Mouse (Mus musculus) heart, adult 18-20 months (tissue): ENCODE measurements at regions not wholly inside any gene's neighbourhood (a gene's known extent, or its start where the extent isn't known, plus 50 kb on each side); places are given as distances from the start of the nearest gene placed in this dataset.
A peak's percentile ranks its signal among the peaks of the same experiment; 100 is the strongest.

Experiments used
- DNase-seq, 2 experiments: peaks; one replicate each; pipeline ENCODE4 v3.0.0; 2021 to 2022; ENCODE audit warnings: mixed read lengths in 1 of 2

DNA sequence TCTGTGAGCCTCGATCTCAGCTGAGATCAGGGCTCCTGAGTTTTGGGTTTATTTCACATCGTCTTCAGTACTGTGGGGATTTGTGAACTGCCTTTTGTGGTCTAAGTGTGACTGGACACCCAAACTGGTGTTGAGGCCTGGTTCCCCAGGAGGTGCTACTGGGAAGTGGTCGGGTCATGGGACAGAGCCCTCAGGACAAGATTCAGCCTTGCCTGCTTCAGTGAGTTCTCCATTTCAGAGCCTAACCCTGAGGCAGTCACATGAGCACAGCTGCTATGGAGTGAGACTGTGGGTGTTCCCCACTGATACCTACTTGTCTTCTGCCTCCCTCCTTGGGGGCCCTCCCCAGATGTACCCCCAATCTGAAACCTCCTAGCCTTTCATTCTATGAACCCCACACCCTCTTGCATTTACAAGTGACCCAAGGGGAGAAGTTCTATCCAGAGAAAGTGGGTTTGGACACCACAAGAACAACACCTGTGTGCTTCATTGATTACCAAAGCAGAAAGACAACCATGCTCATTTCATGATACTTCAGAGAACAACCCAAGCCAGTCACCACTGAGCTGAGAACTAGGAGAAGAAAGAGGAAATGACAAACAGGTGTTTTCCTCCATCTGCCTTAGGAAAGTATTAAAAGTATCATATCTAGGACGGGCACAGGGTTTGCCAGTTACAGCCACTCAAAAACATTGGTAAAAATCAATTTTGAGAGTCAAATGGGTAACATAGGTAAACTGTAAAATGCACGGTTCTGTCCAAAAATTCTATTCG, 255.8 kb downstream of the Tle3 start:
- no peak for DNase-seq

DNA sequence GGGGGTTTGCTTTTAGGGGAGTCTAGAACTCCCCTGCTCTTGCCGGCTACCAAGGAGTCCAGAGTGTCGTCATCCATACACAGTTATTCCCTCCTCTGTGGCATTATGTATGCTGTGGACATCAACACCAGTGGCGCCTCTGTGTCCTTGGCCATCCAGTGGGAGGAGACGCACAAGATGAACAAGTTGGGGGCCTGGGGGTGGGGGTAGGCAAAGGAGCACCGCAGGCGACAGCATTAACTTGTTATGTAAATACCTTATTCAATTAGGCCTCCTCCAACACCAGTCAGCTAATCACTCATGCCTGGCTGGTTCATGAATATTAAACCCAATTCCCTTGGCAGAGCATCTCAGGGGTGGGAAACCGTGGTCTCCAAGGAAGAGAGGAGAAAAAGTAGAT, 250.8 kb downstream of the Tle3 start:
- no peak for DNase-seq

- DNase-seq = no peak
Observed at GRCm38 (mm10) chr9:61621939-61622338, 249.8 kb downstream of the Tle3 start.

DNA sequence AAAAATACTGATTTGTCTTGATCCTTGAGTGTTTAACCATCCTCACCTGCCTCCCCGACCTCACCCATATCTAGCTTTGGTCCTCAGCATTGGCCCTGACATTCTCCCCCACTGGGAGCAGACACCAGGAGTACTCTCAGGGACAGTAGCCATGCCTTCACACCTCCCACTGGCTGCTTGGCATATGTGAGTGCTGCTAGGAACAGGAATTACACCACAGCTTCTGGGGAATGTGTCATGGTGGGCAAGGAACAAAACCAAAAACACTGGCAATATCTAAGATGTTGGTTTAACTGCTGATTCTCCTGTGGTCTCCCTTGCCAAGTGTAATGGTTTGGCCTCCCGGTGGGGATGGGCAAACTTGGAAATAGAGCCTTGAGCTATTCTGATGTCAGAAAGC, 248.6 kb downstream of the Tle3 start:
- DNase-seq = no peak

DNA sequence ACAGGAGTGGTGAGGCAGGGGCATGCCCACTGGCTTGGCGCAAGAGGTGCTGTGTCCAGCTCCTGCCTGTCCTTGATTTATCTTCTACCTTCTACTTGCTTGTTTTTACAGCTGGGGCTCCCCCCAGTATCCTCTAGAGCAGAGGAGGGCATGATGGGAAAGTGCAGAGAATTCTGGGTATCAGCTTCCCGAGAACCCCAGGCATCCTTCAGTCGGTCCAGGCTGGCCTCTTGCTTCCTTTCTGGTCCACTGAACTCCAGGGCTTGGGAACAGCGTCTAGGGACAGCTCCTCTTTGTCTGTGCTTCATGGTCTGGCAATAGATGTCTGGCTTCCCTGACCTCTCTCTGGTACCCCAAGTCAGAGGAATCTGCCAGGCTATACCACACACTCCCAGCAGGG, 247.9 kb downstream of the Tle3 start:
- DNase-seq = no peak

- peak; percentile 69 to 88 for DNase-seq
Observed at GRCm38 (mm10) chr9:61618510-61619249, 246.5 kb downstream of the Tle3 start.

DNA sequence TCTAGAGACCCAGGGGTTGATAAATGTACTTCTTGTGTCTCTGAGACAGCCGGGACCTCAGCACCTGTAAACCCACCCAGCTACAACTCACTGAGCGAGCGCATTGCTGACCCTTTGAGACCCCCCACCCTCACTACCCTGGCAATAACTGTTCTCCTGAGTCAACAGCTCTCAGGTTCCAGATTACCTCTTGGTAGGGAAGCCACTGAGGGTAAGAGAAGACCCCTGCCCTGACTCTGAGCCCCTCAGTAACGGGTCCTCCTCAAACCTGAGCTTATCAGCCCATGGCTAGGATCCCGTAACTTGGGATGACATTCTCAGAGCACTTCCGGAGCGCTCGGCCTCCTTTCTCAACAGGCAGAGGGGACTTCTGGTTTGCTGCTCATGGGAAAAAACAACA, 245.8 kb downstream of the Tle3 start:
- no peak for DNase-seq

DNA sequence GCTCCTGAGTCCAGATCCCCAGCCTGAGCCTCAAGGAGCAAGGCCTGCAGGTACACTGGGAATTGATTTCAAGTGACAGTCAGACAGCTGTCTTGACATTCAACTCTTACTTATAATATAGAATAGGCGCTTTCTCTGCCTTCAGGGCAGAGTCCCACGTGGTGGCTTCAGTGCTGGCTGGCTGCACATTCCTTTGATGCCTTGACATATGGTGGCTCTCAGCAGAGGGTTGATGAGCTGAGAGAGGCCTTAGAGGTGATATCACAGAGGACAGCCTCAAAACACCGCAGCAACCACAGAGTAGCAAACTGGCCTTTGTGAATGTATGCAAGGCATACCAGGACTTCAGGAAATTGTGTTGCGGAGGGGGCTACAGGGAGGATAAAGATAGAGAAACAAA, 243.4 kb downstream of the Tle3 start:
- no peak for DNase-seq

GRCm38 (mm10) chr9:61607576-61607975, 235.4 kb downstream of the Tle3 start:
- peak in 1 of 2 experiments; percentile 18 for DNase-seq

DNA sequence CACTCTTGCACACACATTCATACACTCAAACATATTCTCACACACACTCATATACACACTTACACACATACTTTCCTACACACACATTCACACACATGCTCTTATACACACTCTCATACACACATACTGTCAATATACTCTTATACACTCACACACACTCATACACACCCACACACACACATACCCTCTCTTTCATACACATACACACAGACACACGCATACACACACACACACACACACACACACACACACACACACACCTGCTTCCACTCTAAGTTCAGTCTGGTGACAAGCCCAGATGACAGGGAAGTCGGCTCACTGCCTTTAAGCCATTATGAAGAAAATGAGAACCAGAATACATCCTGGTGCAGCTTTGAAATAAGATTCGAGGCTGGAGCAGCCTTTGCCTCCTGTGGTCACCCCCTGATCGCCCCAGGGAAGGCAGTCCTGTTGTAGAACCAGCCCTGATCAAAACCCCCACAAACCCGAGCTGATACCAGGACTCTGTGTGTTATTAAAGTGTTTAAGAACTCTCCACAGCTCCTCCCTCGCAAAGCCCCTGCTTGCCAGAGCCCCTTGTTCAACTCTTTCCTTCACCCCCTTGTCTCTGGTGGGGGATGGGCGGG, 230.3 kb downstream of the Tle3 start:
- DNase-seq = no peak

DNA sequence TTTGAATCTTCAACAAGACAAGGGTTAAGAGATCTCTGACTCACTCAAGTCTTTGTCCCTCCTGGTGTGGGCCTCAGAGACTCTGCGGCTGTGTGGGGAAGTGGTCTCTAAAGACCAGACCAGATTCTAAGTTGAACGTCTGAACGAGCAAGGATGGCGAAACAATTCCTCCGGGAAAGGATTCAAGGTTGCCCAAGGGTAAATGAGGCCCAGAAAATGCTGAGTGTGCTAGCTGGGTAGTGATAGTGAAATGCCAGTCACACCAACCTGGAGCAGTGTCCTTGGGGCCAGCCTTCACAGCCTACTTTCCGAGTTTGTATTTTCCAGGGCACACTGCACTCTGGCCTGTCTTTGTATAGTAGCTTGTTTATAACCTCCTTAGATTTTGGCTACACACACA, 229.7 kb downstream of the Tle3 start:
- no peak for DNase-seq

DNA sequence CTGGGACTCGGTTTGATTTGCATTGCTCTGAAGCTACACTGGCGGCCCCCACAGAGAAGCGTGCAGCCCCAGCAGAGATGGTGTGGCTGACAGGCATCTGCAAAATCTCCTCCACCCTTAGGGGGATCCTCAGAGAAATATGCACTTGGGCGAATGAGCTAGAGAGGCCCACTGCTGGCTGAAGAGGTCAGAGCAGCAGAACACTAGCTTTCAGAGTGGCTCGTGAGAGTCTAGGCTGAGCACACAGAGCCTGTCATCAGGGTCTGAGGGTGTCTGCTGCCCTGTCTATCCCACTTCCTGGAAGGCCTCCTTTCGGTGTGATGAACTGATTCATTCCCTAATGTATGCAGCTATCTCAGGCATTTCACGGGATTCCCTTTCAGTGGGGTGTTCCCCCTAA, 225.1 kb downstream of the Tle3 start:
- DNase-seq = no peak

GRCm38 (mm10) chr9:61596410-61597108, 224.4 kb downstream of the Tle3 start:
- peak in 1 of 2 experiments; percentile 22 for DNase-seq

DNA sequence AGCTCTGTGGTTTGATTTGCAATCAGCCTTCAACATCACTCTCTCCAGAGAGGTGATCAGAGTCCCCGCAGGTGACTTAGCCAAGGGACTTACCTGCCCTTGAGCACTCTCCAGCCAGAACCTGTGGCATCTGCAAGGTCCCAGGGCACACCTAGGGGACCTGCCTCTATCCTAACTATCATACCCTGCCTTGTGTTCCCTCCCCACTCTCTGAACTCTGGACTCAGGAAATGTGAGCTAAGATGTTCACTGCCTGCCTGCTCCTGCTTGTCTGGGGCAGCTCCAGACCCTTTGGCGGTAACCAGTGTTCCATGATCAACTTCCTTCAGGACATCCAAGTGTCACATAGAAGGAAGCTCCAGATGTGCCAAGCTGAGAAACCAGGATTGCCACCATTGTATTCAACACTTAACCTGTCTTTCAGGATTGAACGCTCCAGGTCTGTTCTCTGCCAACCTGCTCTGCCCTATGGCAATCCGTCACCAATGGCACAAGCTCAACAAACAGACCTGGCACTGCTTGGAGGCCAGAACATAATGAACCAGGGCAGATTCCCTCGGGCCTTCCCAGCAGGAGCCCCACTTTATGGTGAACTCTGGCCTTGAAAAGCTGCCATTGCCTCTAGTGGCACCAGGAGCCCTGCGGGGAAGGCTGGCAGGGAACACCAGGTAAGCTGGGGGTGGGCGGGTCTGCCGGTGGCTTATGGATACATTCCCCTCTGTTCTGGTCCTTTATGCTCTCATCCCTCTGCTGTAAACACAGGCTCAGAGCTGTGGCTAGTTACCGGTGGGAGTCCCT, 223.2 kb downstream of the Tle3 start:
- peak in 1 of 2 experiments; percentile 28 for DNase-seq

GRCm38 (mm10) chr9:61593991-61594390, 221.8 kb downstream of the Tle3 start:
- DNase-seq = no peak

DNA sequence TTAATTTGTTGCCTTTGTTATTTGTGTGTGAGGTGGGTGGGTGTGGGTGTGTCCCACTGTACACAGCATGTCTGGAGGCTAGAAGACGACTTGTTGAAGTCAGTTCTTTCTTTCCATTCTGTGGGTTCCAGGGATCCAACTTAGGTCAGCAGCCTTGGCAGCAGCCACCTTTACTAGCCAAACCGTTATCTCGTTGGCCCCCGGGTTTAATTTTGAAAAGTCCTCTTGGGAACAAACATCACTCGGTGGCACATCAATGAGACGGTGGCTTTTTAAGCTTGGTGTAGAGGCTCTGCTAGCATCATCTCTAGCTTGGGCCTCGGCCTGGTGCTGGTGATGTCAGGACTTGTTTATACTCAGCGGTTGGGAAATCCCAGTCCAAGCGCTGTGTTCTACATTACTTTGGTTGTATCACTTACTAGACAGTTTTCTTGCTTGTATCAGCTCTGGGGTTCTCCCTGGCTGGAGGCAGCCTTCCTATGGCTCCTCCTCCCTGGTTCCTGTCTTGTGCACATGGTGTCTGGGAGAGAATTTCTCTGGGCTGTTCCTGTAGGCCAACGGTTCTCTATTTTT, 217.6 kb downstream of the Tle3 start:
- DNase-seq = no peak

- no peak for DNase-seq
Observed at GRCm38 (mm10) chr9:61583281-61584072, 211.3 kb downstream of the Tle3 start.

DNA sequence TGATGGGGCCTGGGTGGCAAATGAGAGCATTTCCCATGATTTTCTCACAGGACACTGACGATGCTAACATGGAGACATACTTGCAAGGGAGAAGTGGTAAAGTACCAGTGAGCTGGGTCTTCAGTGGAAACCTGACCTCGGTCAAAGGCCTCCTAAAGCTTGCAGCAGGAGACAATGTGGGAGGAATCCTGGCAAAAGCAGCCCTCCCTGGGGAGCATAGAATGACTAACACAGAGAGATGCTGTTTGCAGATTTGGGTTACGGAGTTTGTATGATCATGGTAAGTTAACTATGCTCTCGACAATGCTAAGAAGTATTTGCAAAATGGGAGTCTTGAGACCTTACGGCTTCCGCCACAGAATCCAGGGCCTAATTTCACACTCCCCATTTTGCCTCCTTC, 208.9 kb downstream of the Tle3 start:
- DNase-seq = no peak

DNA sequence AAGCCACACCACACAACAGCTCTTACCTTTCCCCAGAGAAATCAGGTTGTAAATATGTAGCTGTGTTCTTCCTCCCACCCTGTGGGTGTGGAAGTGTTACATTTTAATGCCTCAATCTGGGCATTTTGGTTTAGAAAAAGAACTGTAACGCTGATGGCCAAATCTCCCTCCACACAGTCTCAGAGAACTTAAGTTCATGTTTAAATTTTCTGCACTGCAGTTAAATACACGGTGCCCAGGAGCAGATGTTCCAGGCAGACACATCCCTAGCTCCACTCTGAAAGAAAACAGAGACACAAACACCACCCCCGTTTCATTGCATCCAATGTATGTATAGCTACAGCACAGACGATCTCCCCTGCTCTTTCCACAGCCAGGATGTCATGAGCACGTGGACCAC, 206.1 kb downstream of the Tle3 start:
- no peak for DNase-seq

DNA sequence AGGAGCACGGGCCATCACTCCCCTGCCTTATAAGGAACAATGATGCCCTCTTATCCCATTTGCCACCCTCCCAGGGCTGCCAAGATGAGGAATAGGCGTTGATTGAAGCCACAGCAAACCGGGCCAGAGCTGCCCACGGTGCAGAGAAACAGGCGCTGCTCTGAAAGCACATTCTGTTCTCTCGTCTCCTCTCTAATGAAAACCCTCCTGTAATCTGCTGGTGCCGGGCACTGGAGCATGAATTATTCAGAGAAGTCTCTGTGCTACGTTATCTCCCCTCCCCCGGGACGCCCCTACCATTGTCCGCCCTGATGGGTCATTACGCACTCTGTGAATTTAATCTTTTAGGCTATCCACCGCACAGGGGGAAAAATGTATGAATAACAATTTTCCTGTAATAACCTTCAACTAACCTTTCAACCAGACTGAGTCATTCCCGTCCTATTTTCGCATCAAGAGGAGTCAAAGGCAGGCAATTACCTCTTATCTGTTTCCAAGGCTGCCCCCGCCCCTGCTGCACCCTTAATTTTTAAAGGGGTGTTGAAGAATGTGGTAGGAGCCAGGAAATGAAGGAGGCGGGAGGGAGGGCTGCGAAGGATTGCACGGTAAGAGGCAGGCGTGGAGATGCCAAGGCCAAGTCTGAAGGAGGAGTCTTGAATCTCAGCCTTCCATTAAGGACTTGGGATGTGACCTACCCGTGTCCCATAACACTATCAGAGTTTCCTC, 201.6 kb downstream of the Tle3 start:
- DNase-seq = peak in 1 of 2 experiments; percentile 19
